Mouse (Mus musculus) olfactory bulb, adult 2 months (tissue): ENCODE data around the gene Rpn2. TPM values are rescaled to one million over a fixed set of nuclear protein-coding genes. Genes with fewer than 3 reads are reported as not detected.

Experiments used
- H3K27ac ChIP-seq: fragments of 200-500 bp; 2 replicates; pipeline ENCODE4 v1.5.1; 2012; ENCODE audit warnings: low read depth, low read length; ENCODE audit not compliant: insufficient read depth
- H3K4me1 ChIP-seq: fragments of 200-500 bp; 2 replicates; pipeline ENCODE4 v1.6.1; 2012; ENCODE audit warnings: low read length; ENCODE audit not compliant: control insufficient read depth, insufficient read depth
- H3K4me3 ChIP-seq: fragments of 200-500 bp; 2 replicates; pipeline ENCODE4 v1.5.1; 2012; ENCODE audit warnings: mild to moderate bottlenecking, low read depth, low read length, moderate library complexity; ENCODE audit not compliant: insufficient read depth
- CTCF ChIP-seq: fragments of 200-500 bp; IDR thresholded peaks from 2 replicates; pipeline ENCODE4 v1.5.1; 2012; ENCODE audit warnings: low read depth, mild to moderate bottlenecking, low read length, moderate library complexity; ENCODE audit not compliant: insufficient read depth
- POLR2A ChIP-seq: fragments of 200-500 bp; IDR thresholded peaks from 2 replicates; pipeline ENCODE4 v1.6.1; 2012; ENCODE audit warnings: mild to moderate bottlenecking, low read depth, low read length, moderate library complexity; ENCODE audit not compliant: insufficient read depth
- WGBS: fragments of 180-500 bp; shearing (Covaris S2); methylation state at CpG from one replicate; pipeline ENCODE4 v1.1.7; 2018; 5-methylcytosine and 5-hydroxymethylcytosine counted together
- polyA plus RNA-seq: library from polyadenylated mRNA; stranded (reverse); fragments of >200 nt; gene quantifications from 2 replicates; pipeline ENCODE4 v1.2.4, GENCODE M21; 2012; ENCODE audit warnings: low replicate concordance; ENCODE audit not compliant: missing spikeins, insufficient read depth, insufficient read length

Gene Rpn2
- polyA plus RNA-seq, 1 experiment = not detected

GRCm38 (mm10) chr2:157316358-157316933, 37.6 kb downstream of the Rpn2 start:
- TF ChIP-seq POLR2A (no peak), CTCF (no peak)
- 94% methylated on average over 14 of the region's 14 CpGs for WGBS
- H3K4me3 ChIP-seq = no peak overlapping the region
- H3K4me1 ChIP-seq = peaks cover 7% of the 10 kb centered on the region; the same call in 1 of the 2 replicates
- H3K27ac ChIP-seq = no peak overlapping the region

GRCm38 (mm10) chr2:157317220-157317619, 38.4 kb downstream of the Rpn2 start:
- WGBS = 88% methylated on average over 6 of the region's 6 CpGs
- peaks cover 7% of the 10 kb centered on the region; the same call in 1 of the 2 replicates for H3K4me1 ChIP-seq
- no peak overlapping the region for H3K4me3 ChIP-seq
- H3K27ac ChIP-seq = no peak overlapping the region
- no peak for TF ChIP-seq CTCF
- no peak for TF ChIP-seq POLR2A

- H3K4me3 ChIP-seq = no peak overlapping the region
- TF ChIP-seq POLR2A (no peak), CTCF (no peak)
- WGBS = 68% methylated on average over 8 of the region's 8 CpGs
- H3K27ac ChIP-seq = no peak overlapping the region
- H3K4me1 ChIP-seq = no peaks in the 10 kb centered on the region; the same call in 1 of the 2 replicates
These were observed 41.3 kb downstream of the Rpn2 start for GRCm38 (mm10) chr2:157320135-157320534.

GRCm38 (mm10) chr2:157320886-157321285, 42.1 kb downstream of the Rpn2 start:
- 50% methylated on average over 5 of the region's 5 CpGs for WGBS
- Histone ChIP-seq H3K4me1 (no peaks in the 10 kb centered on the region; the same call in 1 of the 2 replicates), H3K4me3 (no peak overlapping the region), H3K27ac (no peak overlapping the region)
- TF ChIP-seq POLR2A (no peak), CTCF (no peak)

- no peaks in the 10 kb centered on the region; the same call in 1 of the 2 replicates for H3K4me1 ChIP-seq
- no peak for TF ChIP-seq CTCF
- TF ChIP-seq POLR2A = no peak
- 39% methylated on average over 5 of the region's 5 CpGs for WGBS
- no peak overlapping the region for H3K27ac ChIP-seq
- no peak overlapping the region for H3K4me3 ChIP-seq
These were observed 43.4 kb downstream of the Rpn2 start for GRCm38 (mm10) chr2:157322029-157322766.

GRCm38 (mm10) chr2:157325238-157325637, 46.4 kb downstream of the Rpn2 start:
- peaks cover 5% of the 10 kb centered on the region for H3K4me1 ChIP-seq
- H3K4me3 ChIP-seq = no peak overlapping the region
- no peak overlapping the region for H3K27ac ChIP-seq
- TF ChIP-seq POLR2A (no peak), CTCF (no peak)
- 70% methylated on average over 2 of the region's 2 CpGs for WGBS

- no peak overlapping the region for H3K4me3 ChIP-seq
- 52% methylated on average over 5 of the region's 5 CpGs for whole genome bisulfite sequencing
- H3K4me1 ChIP-seq = peaks cover 5% of the 10 kb centered on the region
- TF ChIP-seq POLR2A (no peak), CTCF (no peak)
- H3K27ac ChIP-seq = no peak overlapping the region
These were observed 49.3 kb downstream of the Rpn2 start for GRCm38 (mm10) chr2:157328106-157328505.

- WGBS = 39% methylated on average over 11 of the region's 11 CpGs
- peaks cover 5% of the 10 kb centered on the region for H3K4me1 ChIP-seq
- TF ChIP-seq CTCF (no peak), POLR2A (no peak)
- no peak overlapping the region for H3K27ac ChIP-seq
- no peak overlapping the region for H3K4me3 ChIP-seq
These were observed 49.8 kb downstream of the Rpn2 start for GRCm38 (mm10) chr2:157328570-157328969.

GRCm38 (mm10) chr2:157332059-157332458, 53.2 kb downstream of the Rpn2 start:
- TF ChIP-seq POLR2A = no peak
- Histone ChIP-seq H3K4me3 (no peak overlapping the region), H3K27ac (no peak overlapping the region), H3K4me1 (peaks cover 5% of the 10 kb centered on the region)
- WGBS = 89% methylated on average over 5 of the region's 5 CpGs
